Mouse (Mus musculus) neural tube, embryonic 11.5 days (tissue): ENCODE results near the gene Nucks1. TPM values are rescaled to one million over a fixed set of nuclear protein-coding genes. Genes with fewer than 3 reads are reported as not detected.
A peak's percentile ranks its signal among the peaks of the same experiment; 100 is the strongest.

Experiments
- ATAC-seq: fragments of 200-750 bp; cut with Nextera tagmentation; 2 replicates; pipeline ENCODE4 v1.8.0; 2017; ENCODE audit warnings: moderate number of reproducible peaks, mild to moderate bottlenecking, moderate TSS enrichment, moderate library complexity; ENCODE audit not compliant: insufficient read depth, low FRiP score, low TSS enrichment
- DNase-seq: peaks from one replicate; pipeline ENCODE4 v3.0.0-alpha.2; 2015; ENCODE audit warnings: low spot score
- H3K27ac ChIP-seq: fragments of 300-500 bp; sonication (generic); 2 replicates; pipeline ENCODE4 v1.5.1; 2014; ENCODE audit warnings: low read depth, mild to moderate bottlenecking, low read length
- H3K27me3 ChIP-seq: fragments of 300-500 bp; sonication (generic); 2 replicates; pipeline ENCODE4 v1.6.1; 2014; ENCODE audit warnings: mild to moderate bottlenecking, low read length, mixed read lengths; ENCODE audit not compliant: control insufficient read depth, insufficient read depth
- H3K36me3 ChIP-seq: fragments of 300-500 bp; sonication (generic); 2 replicates; pipeline ENCODE4 v1.6.1; 2014; ENCODE audit warnings: mild to moderate bottlenecking, low read length, moderate library complexity, mixed read lengths; ENCODE audit not compliant: control insufficient read depth, insufficient read depth
- H3K4me1 ChIP-seq: fragments of 300-500 bp; sonication (generic); 2 replicates; pipeline ENCODE4 v1.6.1; 2014; ENCODE audit warnings: low read length, mixed read lengths; ENCODE audit not compliant: control insufficient read depth, insufficient read depth
- H3K4me2 ChIP-seq: fragments of 300-500 bp; sonication (generic); 2 replicates; pipeline ENCODE4 v1.6.1; 2014; ENCODE audit warnings: low read depth, mild to moderate bottlenecking, moderate library complexity
- H3K4me3 ChIP-seq: fragments of 300-500 bp; sonication (generic); 2 replicates; pipeline ENCODE4 v1.5.1; 2014; ENCODE audit warnings: low read depth, low read length
- H3K9ac ChIP-seq: fragments of 300-500 bp; sonication (generic); 2 replicates; pipeline ENCODE4 v1.6.1; 2014; ENCODE audit warnings: mild to moderate bottlenecking, low read length
- H3K9me3 ChIP-seq: fragments of 300-500 bp; sonication (generic); 2 replicates; pipeline ENCODE4 v1.6.1; 2016; ENCODE audit warnings: low read length; ENCODE audit not compliant: control insufficient read depth
- WGBS: fragments of 180-500 bp; shearing (Covaris S2); extraction: QIAGEN DNeasy Blood & Tissue Kit; methylation state at CpG from one replicate; pipeline ENCODE4 v1.1.7; 2014; 5-methylcytosine and 5-hydroxymethylcytosine counted together
- polyA plus RNA-seq: library from polyadenylated mRNA; unstranded; fragments of >200 nt; fragmentation: Nextera tagmentation; extraction: Ambion mirVana; gene quantifications from 2 replicates; pipeline ENCODE4 v1.2.1, GENCODE M21; 2014

The Nucks1 gene
- polyA plus RNA-seq, 1 experiment from 2014 or later = 50.6 TPM

GRCm38 (mm10) chr1:131954242-131954865 is 44.0 kb downstream of the Nucks1 start:
- H3K36me3 ChIP-seq = no peaks in the 10 kb centered on the region
- no peaks in the 10 kb centered on the region for H3K9me3 ChIP-seq
- no peak overlapping the region for H3K9ac ChIP-seq
- H3K27me3 ChIP-seq = no peaks in the 10 kb centered on the region
- 87% methylated on average over 12 of the region's 12 CpGs for WGBS
- ATAC-seq (no peak), DNase-seq (no peak)
- no peak overlapping the region for H3K27ac ChIP-seq
- H3K4me3 ChIP-seq = no peak overlapping the region
- no peak overlapping the region for H3K4me2 ChIP-seq
- peaks cover 3% of the 10 kb centered on the region; the same call in 1 of the 2 replicates for H3K4me1 ChIP-seq

GRCm38 (mm10) chr1:131955131-131955757 is 44.9 kb downstream of the Nucks1 start:
- WGBS = 38% methylated on average over 3 of the region's 3 CpGs
- no peak for ATAC-seq
- Histone ChIP-seq H3K9me3 (no peaks in the 10 kb centered on the region), H3K9ac (no peak overlapping the region), H3K27ac (no peak overlapping the region), H3K4me2 (no peak overlapping the region), H3K27me3 (no peaks in the 10 kb centered on the region), H3K36me3 (no peaks in the 10 kb centered on the region), H3K4me3 (no peak overlapping the region), H3K4me1 (peaks cover 3% of the 10 kb centered on the region; the same call in 1 of the 2 replicates)
- no peak for DNase-seq

- ATAC-seq = no peak
- Histone ChIP-seq H3K4me2 (no peak overlapping the region), H3K9ac (no peak overlapping the region), H3K27ac (no peak overlapping the region), H3K36me3 (no peaks in the 10 kb centered on the region), H3K4me1 (peaks cover 3% of the 10 kb centered on the region; the same call in 1 of the 2 replicates), H3K27me3 (no peaks in the 10 kb centered on the region), H3K4me3 (no peak overlapping the region), H3K9me3 (no peaks in the 10 kb centered on the region)
- WGBS = 77% methylated on average over 5 of the region's 5 CpGs
- DNase-seq = no peak
Observed at GRCm38 (mm10) chr1:131957416-131957815, 47.1 kb downstream of the Nucks1 start.

GRCm38 (mm10) chr1:131961004-131961403 is 50.7 kb downstream of the Nucks1 start:
- Histone ChIP-seq H3K27ac (no peak overlapping the region), H3K36me3 (no peaks in the 10 kb centered on the region), H3K27me3 (0 out of 2 replicates have a peak, but pooled peaks cover 9% of the 10 kb centered on the region), H3K4me3 (no peak overlapping the region), H3K4me2 (no peak overlapping the region), H3K9me3 (no peaks in the 10 kb centered on the region), H3K4me1 (peaks cover 10% of the 10 kb centered on the region), H3K9ac (no peak overlapping the region)
- DNase-seq (no peak), ATAC-seq (no peak)
- 58% methylated on average over 2 of the region's 2 CpGs for whole genome bisulfite sequencing

GRCm38 (mm10) chr1:131962606-131963084 is 52.3 kb downstream of the Nucks1 start, which contains the start of gene Slc45a3:
Gene Slc45a3 (plus strand): TSS chr1:131962967.
- ATAC-seq (peak; percentile 42), DNase-seq (peak; percentile 48)
- 0 out of 2 replicates have a peak, but pooled peaks cover 9% of the 10 kb centered on the region for H3K27me3 ChIP-seq
- H3K27ac ChIP-seq = no peak within 1 kb of the TSS
- H3K36me3 ChIP-seq = no peaks in the 10 kb centered on the region
- H3K9me3 ChIP-seq = no peaks in the 10 kb centered on the region
- H3K4me3 ChIP-seq = peak within 1 kb of the TSS; percentile 85
- peak within 1 kb of the TSS; percentile 88 for H3K9ac ChIP-seq
- under 1% methylated on average over 33 of the region's 35 CpGs for WGBS
- H3K4me2 ChIP-seq = peak within 1 kb of the TSS; percentile 96
- H3K4me1 ChIP-seq = peaks cover 15% of the 10 kb centered on the region

- WGBS = under 1% methylated on average over 71 of the region's 76 CpGs
- Histone ChIP-seq H3K4me1 (peaks cover 15% of the 10 kb centered on the region), H3K27me3 (0 out of 2 replicates have a peak, but pooled peaks cover 9% of the 10 kb centered on the region), H3K4me3 (peak overlapping the region; percentile 85), H3K36me3 (no peaks in the 10 kb centered on the region), H3K4me2 (peak overlapping the region; percentile 96), H3K27ac (no peak overlapping the region), H3K9ac (peak overlapping the region; percentile 88), H3K9me3 (no peaks in the 10 kb centered on the region)
- DNase-seq (peak; percentile 48), ATAC-seq (peak; percentile 72; the same call in 1 of the 2 replicates)
Observed at GRCm38 (mm10) chr1:131963085-131963951, 53.0 kb downstream of the Nucks1 start.

GRCm38 (mm10) chr1:131964100-131964499 is 53.8 kb downstream of the Nucks1 start:
- no peaks in the 10 kb centered on the region for H3K9me3 ChIP-seq
- ATAC-seq (no peak), DNase-seq (no peak)
- peaks cover 15% of the 10 kb centered on the region for H3K4me1 ChIP-seq
- peak overlapping the region; percentile 88 for H3K9ac ChIP-seq
- H3K27ac ChIP-seq = no peak overlapping the region
- H3K27me3 ChIP-seq = 0 out of 2 replicates have a peak, but pooled peaks cover 9% of the 10 kb centered on the region
- H3K4me3 ChIP-seq = peak overlapping the region; percentile 85
- 30% methylated on average over 5 of the region's 5 CpGs for WGBS
- peak overlapping the region; percentile 96 for H3K4me2 ChIP-seq
- no peaks in the 10 kb centered on the region for H3K36me3 ChIP-seq

- DNase-seq (no peak), ATAC-seq (no peak)
- no peaks in the 10 kb centered on the region for H3K9me3 ChIP-seq
- 0 out of 2 replicates have a peak, but pooled peaks cover 9% of the 10 kb centered on the region for H3K27me3 ChIP-seq
- H3K27ac ChIP-seq = no peak overlapping the region
- H3K4me3 ChIP-seq = 0 out of 2 replicates have a peak overlapping the region, but pooled peaks have one; percentile 85
- no peaks in the 10 kb centered on the region for H3K36me3 ChIP-seq
- H3K4me2 ChIP-seq = peak overlapping the region; percentile 96
- peaks cover 15% of the 10 kb centered on the region for H3K4me1 ChIP-seq
- peak overlapping the region; percentile 16; the same call in 1 of the 2 replicates for H3K9ac ChIP-seq
- WGBS = 77% methylated on average over 7 of the region's 7 CpGs
Observed at GRCm38 (mm10) chr1:131964580-131964979, 54.2 kb downstream of the Nucks1 start.
